Mouse (Mus musculus): ENCODE data around the gene Rps6kl1.

Gene Rps6kl1

DNA sequence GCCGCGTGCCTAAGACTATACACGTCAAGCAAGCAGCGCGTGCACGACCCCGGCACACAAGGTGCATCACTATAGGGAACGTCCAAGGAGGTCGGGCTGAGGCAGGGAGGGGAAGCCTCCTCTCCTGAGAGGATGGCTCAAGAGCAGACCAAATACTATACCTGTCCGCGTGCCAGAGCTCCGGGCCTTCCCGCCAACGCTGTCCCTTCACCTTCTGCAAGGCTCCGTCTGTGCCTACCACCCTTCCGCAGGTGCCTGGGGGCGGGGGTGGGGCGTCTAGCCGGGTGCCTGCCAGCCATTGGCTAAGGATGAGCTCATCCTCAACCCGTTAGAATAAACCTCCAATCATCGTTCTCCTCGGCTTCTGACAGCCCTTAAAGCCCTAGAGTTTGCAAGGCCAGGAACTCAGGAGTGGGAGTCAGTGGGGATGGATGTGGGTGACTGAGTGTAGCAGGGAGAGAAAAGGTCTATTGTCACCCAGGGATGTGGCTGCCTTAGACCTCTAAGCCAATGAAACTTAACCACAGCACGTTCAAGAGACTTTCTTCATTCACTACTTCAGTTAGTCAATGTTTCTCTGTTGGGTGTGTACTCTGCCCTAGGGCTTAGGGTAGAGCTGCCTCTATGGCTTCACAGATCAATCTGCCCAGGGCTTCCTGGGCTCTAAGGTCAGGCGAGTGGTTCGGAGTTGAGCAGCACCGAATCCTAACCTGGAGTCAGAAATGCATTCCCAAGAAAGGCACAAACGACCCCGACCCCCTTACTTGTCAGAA lies at the start of gene Rps6kl1:
Gene Rps6kl1 (minus strand): TSS at position 263 of the 773 bp plus-strand sequence.
- DNase-seq (ENCODE audit: low spot score) = peak; percentile 42

DNA sequence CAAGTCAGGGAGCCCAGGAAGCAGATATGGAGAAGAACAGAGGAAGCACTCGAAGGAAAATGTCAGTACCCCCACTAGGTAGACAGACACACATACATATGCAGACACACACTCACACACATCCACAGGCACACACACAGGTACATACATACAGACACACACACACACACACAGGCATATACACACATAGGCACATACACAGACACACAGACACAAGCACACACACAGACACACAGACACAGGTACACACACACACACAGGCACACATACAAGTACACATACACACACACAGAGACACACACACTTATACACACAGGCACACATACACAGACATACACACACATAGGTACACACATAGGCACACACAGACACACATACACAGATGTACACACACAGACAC lies 48.9 kb upstream of the Rps6kl1 start:
- DNase-seq (ENCODE audit: low spot score) = no peak

DNA sequence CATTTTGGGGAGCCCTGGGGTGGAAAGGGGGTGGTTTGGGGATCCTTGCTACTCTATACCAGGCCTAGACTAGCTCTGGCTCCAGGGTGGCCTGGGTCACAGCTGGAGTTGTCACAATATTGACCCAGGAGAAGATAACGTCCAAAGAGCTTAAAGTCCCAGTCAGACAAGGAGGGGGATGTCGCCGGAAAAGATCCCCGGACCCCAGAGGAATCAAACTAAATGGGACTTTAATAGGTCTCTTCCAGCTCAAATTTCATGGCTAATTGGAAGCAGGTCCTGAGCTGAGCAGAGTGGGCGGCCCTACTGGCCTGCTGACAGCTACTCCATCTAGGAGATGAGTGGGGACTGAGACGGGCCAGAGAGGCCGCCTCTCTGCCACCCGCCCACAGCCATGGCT lies 46.9 kb upstream of the Rps6kl1 start:
- no peak for DNase-seq (ENCODE audit: low spot score)

DNA sequence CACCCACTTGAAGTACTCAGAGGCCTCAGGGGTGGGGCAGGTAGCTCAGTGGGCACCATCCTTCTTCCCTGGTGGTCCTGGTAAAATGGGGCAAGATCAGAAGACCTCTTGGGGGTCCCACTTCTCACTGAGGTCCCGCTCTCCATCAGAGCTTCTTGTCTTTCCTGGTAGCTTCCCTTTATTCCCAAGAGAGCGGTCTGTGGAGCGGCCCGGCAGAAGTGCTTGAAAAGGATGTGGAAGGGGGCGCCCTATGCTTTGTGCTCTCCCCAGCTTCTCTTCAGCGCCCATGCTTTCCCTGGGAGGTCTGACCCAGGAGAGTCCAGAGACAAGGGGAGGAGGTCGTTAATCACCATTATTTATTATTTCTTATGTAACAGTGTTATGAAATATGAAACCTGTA lies 46.3 kb upstream of the Rps6kl1 start:
- no peak for DNase-seq (ENCODE audit: low spot score)

DNA sequence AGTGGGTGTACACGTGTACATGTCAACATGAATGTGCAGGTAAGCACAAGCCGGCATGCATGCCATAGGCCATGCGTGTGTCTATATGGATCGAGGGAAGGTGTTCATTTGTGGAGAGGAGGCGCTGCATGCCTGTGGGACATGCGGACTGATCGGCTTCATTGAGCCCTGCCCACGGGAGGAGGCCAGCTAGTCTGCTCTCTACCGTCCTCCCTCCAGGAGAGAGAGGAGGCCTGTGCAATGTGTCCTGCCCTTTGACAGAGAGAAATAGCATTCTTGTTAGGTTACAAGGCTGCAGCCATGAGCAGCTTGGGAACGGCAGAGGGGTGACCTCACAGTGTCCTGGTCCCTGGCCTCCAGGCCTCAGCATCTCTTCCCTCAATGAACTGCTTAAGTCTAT lies 45.1 kb upstream of the Rps6kl1 start:
- DNase-seq (ENCODE audit: low spot score) = no peak

DNA sequence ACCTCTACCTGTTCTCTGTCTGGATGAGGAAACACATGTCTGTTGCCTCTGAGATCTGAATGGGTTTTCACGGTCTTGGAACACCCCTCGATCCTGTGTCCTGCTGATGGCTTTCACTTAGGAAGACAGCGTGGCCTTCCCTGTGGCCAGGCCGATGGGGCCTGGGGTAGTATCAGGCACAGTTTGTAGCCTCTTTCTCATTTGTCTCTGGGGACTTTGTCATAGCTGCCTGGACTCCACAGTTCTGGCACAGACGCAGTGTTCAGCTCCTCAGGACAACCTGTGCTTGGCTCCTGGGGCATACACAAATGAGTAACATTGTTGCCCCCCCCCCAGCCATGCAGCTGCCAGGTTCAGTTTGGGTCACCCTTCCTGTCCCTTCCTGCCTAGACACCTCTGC lies 44.0 kb upstream of the Rps6kl1 start:
- peak; percentile 42 for DNase-seq (ENCODE audit: low spot score)

DNA sequence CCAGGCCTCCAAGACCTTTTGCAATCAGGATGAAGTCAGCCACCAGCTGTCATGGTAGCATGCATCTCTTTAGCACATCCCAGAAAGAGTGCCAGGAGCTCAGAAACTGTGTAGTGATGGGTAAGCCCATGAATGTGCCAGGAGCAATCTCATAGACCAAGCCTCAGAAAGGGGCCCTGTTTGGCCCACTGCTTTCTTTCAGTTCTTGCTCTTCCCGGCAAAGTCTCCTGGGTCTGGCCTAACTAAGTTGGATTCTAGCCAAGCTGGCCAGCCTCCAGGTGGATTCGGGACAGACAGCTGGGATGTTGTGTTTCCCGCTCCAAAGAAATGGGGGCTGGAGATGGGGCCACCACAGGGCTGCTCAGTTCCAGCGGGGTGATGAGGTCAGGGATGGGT lies 43.6 kb upstream of the Rps6kl1 start:
- peak; percentile 67 for DNase-seq (ENCODE audit: low spot score)

DNA sequence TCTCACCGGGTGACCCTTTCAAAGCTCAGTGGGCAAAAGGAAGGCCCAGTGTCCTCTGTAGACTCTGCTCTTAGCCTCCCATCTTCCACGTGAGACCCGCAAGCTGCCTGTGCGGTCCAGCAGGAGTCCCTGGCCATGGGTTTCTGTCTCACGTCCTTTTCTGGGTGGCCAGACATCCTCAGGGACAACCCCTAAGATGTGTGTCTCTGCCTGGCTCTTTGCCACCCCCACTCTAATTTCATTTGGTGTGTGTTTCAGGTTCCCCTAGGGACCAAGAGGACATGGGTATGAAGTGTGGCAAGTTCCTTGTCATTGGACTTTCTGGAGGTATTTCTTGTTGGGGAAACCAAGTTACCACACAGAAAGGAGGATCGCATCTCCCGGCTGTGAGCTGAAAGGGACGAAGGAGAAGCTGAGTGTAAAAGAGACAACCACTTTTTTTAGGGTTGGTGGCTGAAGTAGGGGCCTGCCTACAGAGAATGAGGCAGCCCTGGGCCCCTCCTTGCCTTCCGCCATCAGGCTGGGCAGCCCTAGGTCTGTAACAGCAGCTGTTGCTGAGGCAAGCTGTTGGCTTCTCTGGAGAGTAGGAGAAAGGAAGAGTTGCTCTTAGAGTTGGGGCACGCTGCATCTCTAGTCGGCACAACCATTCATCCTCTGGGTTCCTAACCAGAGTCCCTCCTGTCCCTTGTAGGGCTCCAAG lies 43.0 kb upstream of the Rps6kl1 start:
- DNase-seq (ENCODE audit: low spot score) = no peak

DNA sequence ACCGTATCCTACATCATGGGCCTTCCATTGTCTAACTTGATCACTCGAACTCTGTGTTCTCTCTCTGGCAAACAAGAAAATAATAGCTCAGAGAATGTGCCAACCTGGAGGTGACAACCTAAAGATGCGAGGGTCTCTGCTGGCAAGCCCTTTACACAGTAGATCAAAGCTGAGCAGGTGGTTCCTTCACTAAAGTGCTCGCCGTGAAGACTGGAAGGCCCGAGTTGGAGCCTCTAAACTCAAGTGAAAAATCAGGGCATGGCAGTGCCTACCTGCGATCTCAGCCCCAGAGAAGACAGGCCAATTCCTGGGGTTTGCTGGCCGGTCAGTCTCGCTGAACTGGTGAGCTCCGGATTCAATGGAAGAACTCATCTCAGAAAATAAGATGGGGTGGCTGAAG lies 42.1 kb upstream of the Rps6kl1 start:
- no peak for DNase-seq (ENCODE audit: low spot score)

DNA sequence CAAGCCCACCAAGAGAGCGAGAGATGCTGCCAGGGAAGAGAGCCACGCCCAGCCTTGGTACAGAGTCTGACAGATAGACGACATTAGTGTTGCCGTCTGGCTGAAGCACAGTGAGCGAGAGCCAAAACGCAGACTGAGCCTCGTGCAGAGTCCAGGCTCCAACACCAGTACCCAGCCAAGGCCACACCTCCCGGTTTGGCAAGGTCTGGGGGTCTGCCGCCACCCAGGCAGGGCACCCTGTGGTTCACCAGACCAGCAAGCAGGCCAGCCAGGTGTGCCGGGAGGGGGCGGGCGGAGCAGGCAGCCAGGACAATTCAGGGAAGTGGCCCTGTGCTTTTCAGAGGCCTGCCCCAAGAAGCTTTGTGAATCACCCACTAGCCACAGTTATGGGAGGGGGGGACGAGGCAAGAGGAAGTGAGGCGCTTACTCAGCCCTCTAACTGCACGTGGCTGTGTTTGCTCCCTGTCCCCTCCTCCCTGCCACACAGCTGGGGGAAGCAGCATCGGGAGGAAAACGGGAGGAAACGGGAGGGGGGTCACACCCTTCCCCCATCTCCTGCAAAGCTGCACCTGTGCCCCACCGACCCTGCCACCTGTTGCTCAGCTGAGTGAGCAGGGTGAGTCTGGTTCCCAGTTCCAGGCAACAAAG lies 41.5 kb upstream of the Rps6kl1 start:
- DNase-seq (ENCODE audit: low spot score) = no peak

DNA sequence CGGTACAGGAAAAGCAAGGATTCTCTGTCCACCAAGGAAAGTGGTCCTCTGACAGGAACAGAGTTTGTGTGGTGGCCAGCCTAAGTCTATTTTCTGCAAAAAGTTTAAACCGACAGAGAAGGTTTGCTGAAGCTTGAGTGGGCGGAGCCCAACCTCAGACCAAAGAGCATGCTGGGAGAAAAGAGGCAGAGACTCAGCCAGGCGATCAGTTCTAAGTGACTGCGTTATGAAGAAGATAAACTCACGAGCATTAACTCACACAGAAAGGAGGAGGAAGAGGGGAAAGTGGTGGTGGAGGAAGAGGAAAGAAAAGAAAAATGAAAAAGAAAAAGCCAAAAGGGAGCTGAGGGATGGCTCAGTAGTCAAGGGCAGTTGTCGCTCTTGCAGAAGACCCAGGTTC lies 39.2 kb upstream of the Rps6kl1 start:
- no peak for DNase-seq (ENCODE audit: low spot score)

DNA sequence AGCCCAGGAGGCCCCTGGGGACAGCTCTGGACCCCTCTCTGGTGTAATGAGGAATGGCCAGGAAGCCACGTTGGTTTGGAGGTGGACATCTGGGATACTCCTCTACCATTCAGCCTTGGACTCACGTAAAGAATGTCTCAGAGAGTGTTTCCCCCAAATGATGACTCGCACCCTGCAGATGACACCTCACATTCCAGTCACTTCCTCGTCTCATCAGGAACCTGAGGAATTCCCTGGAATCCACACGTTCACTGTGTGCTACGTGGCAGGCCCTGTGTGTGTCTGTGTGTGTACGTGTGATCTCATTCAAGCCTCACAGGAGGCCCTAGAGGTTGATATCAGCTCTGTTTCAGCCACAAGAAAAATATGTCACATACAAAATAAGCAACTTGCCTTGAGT lies 35.3 kb upstream of the Rps6kl1 start:
- no peak for DNase-seq (ENCODE audit: low spot score)

DNA sequence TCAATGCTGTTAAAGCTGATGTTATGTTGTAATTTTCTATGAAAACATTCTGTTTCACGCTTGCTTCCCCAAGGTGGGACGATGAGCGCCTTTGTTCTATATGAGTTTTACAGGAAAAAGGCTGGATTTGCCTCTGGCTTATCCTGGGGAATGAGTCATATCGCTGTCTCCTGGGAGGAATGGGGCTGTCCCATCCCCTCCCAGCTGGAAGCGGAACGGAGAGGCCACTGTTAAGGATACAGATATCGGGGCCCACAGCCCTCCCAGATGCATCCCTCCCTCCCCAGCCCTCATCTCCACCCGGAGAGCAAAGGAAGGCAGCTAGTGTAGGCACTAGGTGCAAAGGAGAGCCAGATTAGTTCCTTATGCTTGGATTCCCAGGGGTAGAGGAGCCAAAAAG lies 34.7 kb upstream of the Rps6kl1 start:
- DNase-seq (ENCODE audit: low spot score) = no peak

DNA sequence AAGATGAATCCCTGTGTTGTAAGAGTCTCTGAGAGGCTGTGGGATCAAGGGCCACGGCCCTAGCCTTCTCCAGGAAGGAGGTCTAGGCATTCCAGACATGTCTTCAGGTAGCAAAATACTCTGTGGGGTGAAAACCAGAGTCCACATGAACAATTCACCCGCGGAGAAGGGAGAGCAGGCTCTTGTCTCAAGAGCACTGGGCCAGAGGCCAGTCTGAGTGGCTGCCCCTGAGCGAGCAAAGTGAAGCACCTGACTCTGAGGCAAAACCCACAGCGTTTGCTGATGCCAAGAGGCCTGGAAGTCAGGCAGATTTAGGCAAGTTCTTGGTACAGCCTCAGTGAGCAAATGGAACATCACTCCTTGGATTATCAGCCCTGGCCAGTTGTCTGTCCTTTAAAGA lies 33.1 kb upstream of the Rps6kl1 start:
- no peak for DNase-seq (ENCODE audit: low spot score)

DNA sequence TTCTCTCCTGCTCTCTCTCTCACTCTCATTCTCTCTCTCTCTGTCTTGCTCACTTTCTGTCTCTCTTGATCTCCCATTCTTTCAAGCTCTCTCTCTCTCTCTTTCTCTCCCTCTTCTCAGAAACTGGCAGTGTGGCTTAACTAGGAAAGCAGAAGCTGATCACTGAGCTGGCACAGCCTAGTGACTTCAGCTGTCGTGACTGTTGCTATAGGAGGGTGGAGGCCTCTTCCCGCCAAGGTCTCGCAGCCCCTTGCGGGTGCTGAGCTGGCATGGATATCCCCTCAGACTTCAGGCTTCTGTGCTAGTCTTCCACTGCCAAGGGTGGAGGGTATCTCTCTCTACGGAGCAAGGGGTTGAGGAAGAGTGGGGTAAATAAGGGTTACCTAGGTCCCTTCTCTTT lies 31.8 kb upstream of the Rps6kl1 start:
- DNase-seq (ENCODE audit: low spot score) = no peak

DNA sequence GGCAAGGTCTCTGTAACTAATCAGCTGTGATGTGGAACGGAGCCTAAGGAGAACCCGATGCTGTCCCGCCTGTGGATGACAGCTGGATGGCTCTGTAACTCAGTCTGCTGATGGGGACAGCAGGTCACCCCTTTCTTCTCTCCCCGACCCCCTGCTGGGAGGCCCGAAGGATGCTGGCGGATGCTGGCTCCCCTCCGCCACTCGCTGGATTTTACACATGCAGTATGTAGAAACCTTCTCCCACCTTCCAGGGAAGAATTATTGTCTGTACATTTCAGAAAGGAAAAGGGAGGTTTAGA lies 31.2 kb upstream of the Rps6kl1 start:
- DNase-seq (ENCODE audit: low spot score) = no peak

DNA sequence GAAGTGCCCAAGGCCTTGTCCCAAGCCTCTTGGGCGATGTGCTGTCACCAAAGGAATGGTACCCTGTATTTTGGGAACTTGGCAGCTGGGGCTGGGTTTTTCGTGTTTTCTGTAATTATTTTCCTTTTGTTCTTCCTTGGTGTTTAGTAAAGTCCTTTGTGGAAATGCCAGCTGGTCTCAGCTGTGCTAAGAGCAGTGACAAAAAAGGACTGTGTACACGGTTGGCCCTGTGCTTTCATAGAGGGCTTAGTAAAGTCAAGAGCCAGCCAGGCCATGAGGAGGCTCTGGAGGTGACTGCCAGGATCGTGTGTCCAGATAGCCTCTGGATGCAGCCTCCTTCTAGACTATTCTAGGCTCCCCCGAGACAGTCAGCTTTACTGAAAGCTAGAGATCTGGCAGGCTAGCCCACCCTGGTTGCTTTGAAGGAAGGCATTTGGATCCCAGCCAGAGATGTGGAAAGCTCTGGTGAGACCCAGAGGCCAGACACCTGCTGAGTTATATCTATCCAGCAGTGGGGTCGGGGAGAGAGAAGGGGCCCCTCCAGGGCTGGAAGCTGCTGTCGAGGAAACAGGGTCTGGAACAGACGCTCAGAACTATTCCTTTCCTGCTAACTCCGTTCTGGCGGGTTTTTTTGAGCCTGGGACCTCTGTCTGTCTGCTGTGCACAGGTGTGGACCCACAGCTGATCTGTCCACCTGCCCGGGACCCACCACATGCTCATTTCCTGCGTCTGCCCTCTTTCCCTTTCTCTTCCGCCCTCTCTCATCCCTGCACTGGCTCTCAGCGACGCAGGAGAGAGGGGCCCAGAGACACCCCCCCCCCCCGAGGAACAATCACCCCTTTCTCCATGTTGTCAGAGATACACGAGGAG lies 30.6 kb upstream of the Rps6kl1 start:
- DNase-seq (ENCODE audit: low spot score) = no peak

DNA sequence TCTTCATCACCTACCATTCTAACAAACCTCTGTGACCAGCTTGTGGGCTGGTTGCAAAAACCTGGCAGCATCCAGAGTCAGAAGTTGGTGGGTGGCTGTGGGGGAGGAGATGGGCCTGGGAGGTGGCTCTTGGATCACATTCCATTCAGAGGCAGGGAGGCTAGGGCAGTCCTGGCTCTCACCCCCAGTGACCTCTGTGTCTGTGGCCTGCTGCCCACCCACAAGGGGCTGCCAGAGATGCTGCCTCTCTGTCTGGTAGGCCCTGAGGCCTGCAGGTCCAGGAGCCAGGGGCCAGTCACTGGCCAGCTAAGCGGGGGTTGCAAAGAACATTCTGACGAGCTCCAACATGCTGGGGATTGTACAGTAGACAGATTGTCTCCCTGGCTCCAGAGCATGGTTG lies 27.2 kb upstream of the Rps6kl1 start:
- DNase-seq (ENCODE audit: low spot score) = no peak

DNA sequence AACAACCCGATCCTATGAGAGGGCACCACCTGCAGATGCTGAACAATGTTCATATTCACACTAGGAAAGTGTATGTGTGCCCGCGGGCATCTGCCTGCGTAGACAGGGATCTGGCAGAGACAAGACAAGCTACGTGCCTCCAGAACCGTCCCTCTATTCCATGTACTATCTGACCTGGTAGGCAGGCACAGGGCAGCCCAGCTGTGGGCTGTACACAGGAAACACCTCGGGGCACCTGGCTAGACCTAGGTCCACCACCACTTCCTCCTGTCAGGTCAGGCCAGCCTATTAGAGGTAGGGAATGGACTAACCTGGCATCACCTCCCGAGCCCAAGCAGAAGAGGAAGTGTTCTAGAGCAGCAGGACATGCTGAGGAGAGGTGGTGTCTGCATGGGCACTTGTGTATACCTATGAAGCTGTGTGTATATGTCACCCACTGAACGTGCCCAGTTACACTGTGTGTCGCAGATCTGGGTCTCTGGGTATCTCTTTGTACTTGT lies 26.7 kb upstream of the Rps6kl1 start, which contains the start of gene Pgf:
Gene Pgf (minus strand): TSS at position 51 of the 500 bp plus-strand sequence.
- DNase-seq (ENCODE audit: low spot score) = no peak

DNA sequence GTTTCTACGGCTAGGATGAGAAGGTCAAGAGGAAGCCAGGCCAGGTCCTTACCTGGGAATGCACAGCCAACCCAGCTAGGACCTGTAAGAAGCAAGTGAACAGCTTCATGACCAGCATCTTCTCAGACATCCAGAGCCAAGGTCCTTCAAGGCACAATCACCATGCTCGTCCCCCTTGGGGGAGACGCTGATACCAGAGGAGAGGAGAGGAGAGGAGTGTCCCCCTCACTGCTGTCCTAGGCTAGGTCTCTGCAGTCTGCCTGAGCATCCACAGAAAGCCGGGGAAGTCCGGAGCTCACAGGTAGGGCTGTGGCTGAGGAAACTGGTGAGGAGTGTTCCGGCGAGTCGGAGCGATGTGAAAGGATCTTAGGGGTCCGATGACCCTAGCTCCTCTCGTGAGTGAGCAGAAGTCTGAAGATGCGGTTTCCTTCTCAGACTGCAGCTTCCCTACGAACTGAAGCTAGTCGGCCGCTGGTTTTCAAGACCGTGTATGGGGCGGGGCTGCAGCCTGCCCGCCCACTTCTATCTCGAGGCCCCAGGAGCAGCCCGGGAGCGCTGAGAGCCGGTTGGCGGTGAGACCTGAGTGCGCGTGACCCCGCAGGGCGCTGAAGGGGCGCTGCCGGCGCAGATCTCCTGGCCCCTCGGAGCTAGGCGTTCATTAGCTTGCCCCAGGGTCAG lies 25.9 kb upstream of the Rps6kl1 start:
- DNase-seq (ENCODE audit: low spot score) = peak; percentile 60

Data from testis, postnatal 14 days (tissue).